Mouse (Mus musculus): ENCODE results near the gene Rufy3. TPM values are rescaled to one million over a fixed set of nuclear protein-coding genes. Genes with fewer than 3 reads are reported as not detected.
A peak's percentile ranks its signal among the peaks of the same experiment; 100 is the strongest.

Rufy3 gene
- polyA plus RNA-seq, 1 experiment from 2014 or later, result 7.9 TPM

DNA sequence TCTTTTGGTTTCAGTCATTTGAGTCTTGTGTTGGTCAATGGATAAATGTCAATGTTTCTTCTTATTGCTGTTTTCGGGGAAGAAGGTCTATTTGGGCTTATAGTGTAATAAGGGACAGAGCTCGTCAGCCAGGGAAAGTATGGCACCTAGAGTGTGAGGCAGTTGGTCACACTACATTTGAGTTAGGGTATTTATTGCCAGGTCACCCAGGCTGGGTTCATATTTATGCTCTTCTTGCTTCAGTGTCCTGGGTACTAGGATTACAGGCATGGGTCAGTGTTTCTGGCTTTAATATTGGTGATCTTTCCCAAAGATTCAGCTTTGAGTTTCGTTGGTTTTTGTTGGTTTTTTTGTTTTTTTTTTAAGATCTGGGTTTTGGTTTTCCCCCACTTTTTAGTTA is 37.9 kb downstream of the Rufy3 start:
- H3K9ac ChIP-seq, result no peak overlapping the region
- no peak overlapping the region for H3K27ac ChIP-seq
- H3K4me3 ChIP-seq, result no peak overlapping the region
- WGBS (ENCODE audit: insufficient replicate concordance), result 68% methylated on average over 3 of the region's 3 CpGs
- no peak overlapping the region for H3K4me2 ChIP-seq
- H3K9me3 ChIP-seq (replicated peaks), result no peaks in the 10 kb centered on the region
- H3K36me3 ChIP-seq, result no peaks in the 10 kb centered on the region
- ATAC-seq, result no peak
- H3K27me3 ChIP-seq (replicated peaks), result no peaks in the 10 kb centered on the region
- no peaks in the 10 kb centered on the region for H3K4me1 ChIP-seq

DNA sequence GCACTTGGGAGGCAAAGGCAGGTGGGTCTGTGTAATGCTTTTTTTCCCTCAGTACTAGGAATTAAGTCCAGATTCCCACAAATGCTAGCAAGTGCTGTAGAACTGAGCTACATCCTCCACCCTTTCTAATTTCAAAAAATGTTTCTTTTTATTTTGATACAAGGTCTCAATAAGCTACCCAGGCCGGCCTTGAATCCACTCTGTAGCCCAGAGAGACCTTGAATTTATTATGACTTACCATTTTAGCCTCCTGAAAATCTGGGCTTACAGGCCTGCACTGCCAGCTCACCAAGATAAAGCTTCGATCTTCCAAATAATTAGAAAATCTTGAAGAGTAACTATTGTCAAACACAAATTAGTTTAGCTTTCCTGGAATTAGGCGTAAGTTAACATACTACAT is 39.2 kb downstream of the Rufy3 start:
- no peaks in the 10 kb centered on the region for H3K4me1 ChIP-seq
- no peaks in the 10 kb centered on the region for H3K27me3 ChIP-seq (replicated peaks)
- H3K9ac ChIP-seq, result no peak overlapping the region
- no peak overlapping the region for H3K4me3 ChIP-seq
- H3K27ac ChIP-seq, result no peak overlapping the region
- H3K9me3 ChIP-seq (replicated peaks), result no peaks in the 10 kb centered on the region
- no peaks in the 10 kb centered on the region for H3K36me3 ChIP-seq
- WGBS (ENCODE audit: insufficient replicate concordance), result 73% methylated on average over 3 of the region's 3 CpGs
- H3K4me2 ChIP-seq, result no peak overlapping the region
- ATAC-seq, result no peak

DNA sequence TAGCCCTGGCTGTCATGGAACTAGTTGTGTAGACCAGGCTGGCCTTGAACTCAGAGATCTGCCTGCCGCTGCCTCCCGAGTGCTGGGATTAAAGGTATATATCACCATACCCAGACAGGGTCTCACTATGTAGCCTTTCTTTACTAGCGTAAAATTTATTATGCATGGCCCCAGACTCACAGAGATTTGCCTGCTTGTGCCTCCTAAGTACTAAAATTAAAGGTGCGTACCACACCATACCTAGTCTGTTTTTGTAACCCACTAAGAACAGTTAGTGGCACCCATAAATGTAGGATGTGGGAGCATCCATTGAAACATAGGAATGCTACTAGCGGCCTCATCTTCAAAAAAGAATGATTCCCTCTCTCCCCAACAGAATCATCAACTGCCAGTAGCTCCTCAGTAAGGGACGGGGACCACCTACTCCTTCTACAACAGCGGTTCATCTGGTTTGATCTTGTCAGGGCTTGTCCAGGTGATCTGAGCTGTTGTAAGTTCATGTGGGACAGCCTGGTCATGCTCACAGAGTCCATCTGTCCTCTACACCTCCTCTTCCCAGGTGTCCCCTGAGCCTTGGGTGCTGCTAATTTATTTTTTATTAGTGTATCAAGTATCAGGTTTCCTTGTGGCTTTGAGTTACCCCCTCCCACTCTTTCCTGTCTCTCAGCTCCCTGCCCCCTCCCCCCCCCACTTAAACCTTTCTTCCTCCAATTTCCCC is 40.0 kb downstream of the Rufy3 start:
- Histone ChIP-seq H3K4me2 (no peak overlapping the region), H3K4me1 (no peaks in the 10 kb centered on the region), H3K27me3 (replicated peaks) (no peaks in the 10 kb centered on the region), H3K4me3 (no peak overlapping the region), H3K9me3 (replicated peaks) (no peaks in the 10 kb centered on the region), H3K27ac (no peak overlapping the region), H3K9ac (no peak overlapping the region), H3K36me3 (no peaks in the 10 kb centered on the region)
- no peak for ATAC-seq
- WGBS (ENCODE audit: insufficient replicate concordance), result 73% methylated on average over 7 of the region's 7 CpGs

GRCm38 (mm10) chr5:88614129-88614528 is 49.3 kb downstream of the Rufy3 start:
- WGBS (ENCODE audit: insufficient replicate concordance), result 83% methylated on average over 1 of the region's 1 CpGs
- peaks cover 21% of the 10 kb centered on the region; the same call in 1 of the 2 replicates for H3K36me3 ChIP-seq
- ATAC-seq, result no peak
- no peak overlapping the region for H3K4me2 ChIP-seq
- H3K27me3 ChIP-seq (replicated peaks), result no peaks in the 10 kb centered on the region
- H3K4me1 ChIP-seq, result no peaks in the 10 kb centered on the region
- H3K9me3 ChIP-seq (replicated peaks), result no peaks in the 10 kb centered on the region
- H3K9ac ChIP-seq, result no peak overlapping the region
- no peak overlapping the region for H3K27ac ChIP-seq
- no peak overlapping the region for H3K4me3 ChIP-seq

DNA sequence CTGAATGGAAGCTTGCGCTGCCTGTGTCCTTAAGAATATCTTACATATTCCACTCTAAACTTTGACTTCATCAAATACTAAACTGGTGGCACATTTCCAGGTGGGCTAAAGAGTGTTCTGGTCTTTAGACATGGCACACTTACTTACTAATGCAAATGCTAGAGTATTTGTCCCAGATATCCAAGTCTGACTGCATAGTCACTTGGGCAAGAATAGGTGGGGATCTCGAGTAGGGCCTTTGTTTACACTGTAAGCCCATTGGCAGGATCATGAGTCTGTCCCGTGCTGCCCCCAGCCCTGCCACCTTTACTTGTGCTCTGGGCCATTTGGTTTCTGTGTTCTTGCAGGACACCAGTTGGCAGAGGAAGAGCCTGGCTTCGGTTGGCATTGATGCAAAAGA is 52.1 kb downstream of the Rufy3 start:
- Histone ChIP-seq H3K27me3 (replicated peaks) (no peaks in the 10 kb centered on the region), H3K9me3 (replicated peaks) (no peaks in the 10 kb centered on the region), H3K4me1 (no peaks in the 10 kb centered on the region), H3K4me2 (no peak overlapping the region), H3K9ac (no peak overlapping the region), H3K27ac (no peak overlapping the region), H3K36me3 (peaks cover 32% of the 10 kb centered on the region), H3K4me3 (no peak overlapping the region)
- no peak for ATAC-seq
- 65% methylated on average over 4 of the region's 4 CpGs for WGBS (ENCODE audit: insufficient replicate concordance)

DNA sequence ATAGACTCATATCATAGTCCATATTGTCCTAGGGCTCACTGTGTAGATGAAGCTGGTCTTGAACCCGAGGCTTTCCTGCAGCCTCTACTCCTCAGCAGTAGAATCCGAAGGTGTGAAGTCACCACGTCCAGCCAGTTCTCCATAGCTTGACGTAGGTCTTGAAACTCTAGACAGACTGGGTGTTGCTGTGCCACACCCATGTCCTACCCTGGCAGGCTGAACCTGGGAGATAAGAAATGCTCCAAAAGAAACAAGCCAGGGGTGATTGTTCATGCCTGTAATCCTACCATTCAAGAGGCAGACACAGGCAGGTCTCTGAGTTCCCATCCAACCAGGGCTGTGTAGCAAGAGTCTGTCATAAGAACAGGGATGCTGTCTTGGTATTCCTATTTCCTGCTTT is 62.7 kb downstream of the Rufy3 start:
- H3K27ac ChIP-seq, result peak overlapping the region; percentile 67
- peak overlapping the region; percentile 32 for H3K4me2 ChIP-seq
- peak; percentile 100 for ATAC-seq
- H3K9ac ChIP-seq, result no peak overlapping the region
- no peaks in the 10 kb centered on the region for H3K9me3 ChIP-seq (replicated peaks)
- peaks cover 16% of the 10 kb centered on the region for H3K36me3 ChIP-seq
- H3K4me3 ChIP-seq, result no peak overlapping the region
- H3K4me1 ChIP-seq, result peaks cover 30% of the 10 kb centered on the region
- 28% methylated on average over 4 of the region's 4 CpGs for WGBS (ENCODE audit: insufficient replicate concordance)
- H3K27me3 ChIP-seq (replicated peaks), result no peaks in the 10 kb centered on the region

GRCm38 (mm10) chr5:88629125-88629524 is 64.3 kb downstream of the Rufy3 start:
- WGBS (ENCODE audit: insufficient replicate concordance), result 79% methylated on average over 11 of the region's 11 CpGs
- no peak overlapping the region for H3K4me3 ChIP-seq
- no peaks in the 10 kb centered on the region for H3K27me3 ChIP-seq (replicated peaks)
- H3K4me2 ChIP-seq, result no peak overlapping the region
- H3K9me3 ChIP-seq (replicated peaks), result no peaks in the 10 kb centered on the region
- H3K36me3 ChIP-seq, result peaks cover 18% of the 10 kb centered on the region
- no peak for ATAC-seq
- no peak overlapping the region for H3K27ac ChIP-seq
- no peak overlapping the region for H3K9ac ChIP-seq
- peaks cover 30% of the 10 kb centered on the region for H3K4me1 ChIP-seq

DNA sequence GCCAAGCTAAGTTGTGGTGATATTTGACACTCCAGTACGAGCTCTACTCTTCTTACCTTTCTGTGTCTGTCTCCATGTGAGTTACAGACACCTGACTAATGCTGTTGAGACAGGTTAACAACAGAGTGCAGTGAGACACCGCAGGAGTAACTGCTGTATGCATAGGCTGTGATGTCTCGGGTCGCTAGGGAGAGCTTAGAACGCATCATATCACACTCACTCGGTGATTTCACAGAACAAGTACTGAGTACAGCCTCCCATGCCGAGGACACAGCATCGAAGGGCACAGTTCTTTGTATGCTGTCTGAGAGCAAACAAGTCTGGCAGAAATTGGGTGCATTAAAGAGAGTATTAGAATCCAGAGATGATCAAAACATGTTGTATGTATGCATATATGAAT is 65.1 kb downstream of the Rufy3 start:
- Histone ChIP-seq H3K9me3 (replicated peaks) (no peaks in the 10 kb centered on the region), H3K4me3 (no peak overlapping the region)
- ATAC-seq, result no peak

GRCm38 (mm10) chr5:88630883-88631282 is 66.0 kb downstream of the Rufy3 start:
- ATAC-seq, result no peak
- Histone ChIP-seq H3K4me3 (no peak overlapping the region), H3K4me1 (peaks cover 30% of the 10 kb centered on the region), H3K4me2 (no peak overlapping the region), H3K9me3 (replicated peaks) (no peaks in the 10 kb centered on the region), H3K36me3 (peaks cover 27% of the 10 kb centered on the region), H3K9ac (no peak overlapping the region), H3K27me3 (replicated peaks) (no peaks in the 10 kb centered on the region), H3K27ac (0 out of 2 replicates have a peak overlapping the region, but pooled peaks have one; percentile 18)
- 35% methylated on average over 3 of the region's 3 CpGs for WGBS (ENCODE audit: insufficient replicate concordance)

More for the DNA sequence above, 65.1 kb downstream of the Rufy3 start:
- H3K27me3 ChIP-seq (replicated peaks), result no peaks in the 10 kb centered on the region
- H3K36me3 ChIP-seq, result peaks cover 24% of the 10 kb centered on the region
- H3K9ac ChIP-seq, result no peak overlapping the region
- no peak overlapping the region; the same call in 1 of the 2 replicates for H3K27ac ChIP-seq
- H3K4me2 ChIP-seq, result no peak overlapping the region
- peaks cover 30% of the 10 kb centered on the region for H3K4me1 ChIP-seq
- 85% methylated on average over 8 of the region's 8 CpGs for WGBS (ENCODE audit: insufficient replicate concordance)

DNA sequence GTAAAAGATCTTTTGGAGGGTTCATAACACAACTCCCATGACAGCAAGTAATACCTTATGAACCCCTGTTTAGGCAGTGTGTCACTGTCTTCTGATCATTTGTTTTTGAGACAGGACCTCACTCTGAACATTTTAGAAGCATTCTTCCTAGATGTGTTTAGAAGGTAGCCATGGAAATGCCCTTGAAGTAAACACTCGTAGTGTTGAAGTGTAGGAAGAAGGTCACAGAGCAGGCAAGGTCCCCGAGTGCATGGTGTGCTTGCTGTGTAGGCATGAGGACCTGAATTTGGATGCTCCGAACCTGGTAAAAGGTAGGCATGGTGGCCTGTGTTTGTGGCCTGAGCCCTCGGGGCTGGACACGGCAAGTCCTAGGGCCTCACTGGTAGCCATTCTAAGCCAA is 66.7 kb downstream of the Rufy3 start:
- H3K27me3 ChIP-seq (replicated peaks), result no peaks in the 10 kb centered on the region
- WGBS (ENCODE audit: insufficient replicate concordance), result 77% methylated on average over 5 of the region's 5 CpGs
- H3K9ac ChIP-seq, result no peak overlapping the region

DNA sequence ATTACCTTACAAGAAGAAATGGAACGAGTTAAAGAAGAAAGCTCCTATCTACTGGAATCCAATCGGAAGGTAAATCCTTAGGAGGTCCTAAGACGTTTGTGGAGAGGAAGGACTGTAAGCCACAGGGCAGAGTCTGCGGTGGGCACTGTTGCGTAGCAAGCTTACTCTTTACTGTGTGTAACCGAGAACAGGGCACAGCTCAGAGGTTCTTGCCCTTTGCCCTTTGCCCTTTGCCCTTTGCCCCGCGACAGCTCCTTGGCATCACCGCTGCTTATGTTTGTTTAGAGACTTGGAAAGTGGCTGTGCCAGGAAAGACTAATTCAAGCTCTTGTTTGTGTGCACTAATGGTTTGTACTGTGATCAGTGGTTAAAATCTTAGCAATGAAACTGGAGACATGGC is 67.6 kb downstream of the Rufy3 start:
- Histone ChIP-seq H3K9me3 (replicated peaks) (no peaks in the 10 kb centered on the region), H3K9ac (no peak overlapping the region), H3K4me1 (peaks cover 18% of the 10 kb centered on the region), H3K4me3 (no peak overlapping the region), H3K4me2 (no peak overlapping the region), H3K27ac (no peak overlapping the region), H3K36me3 (peaks cover 34% of the 10 kb centered on the region), H3K27me3 (replicated peaks) (no peaks in the 10 kb centered on the region)
- ATAC-seq, result no peak
- 89% methylated on average over 9 of the region's 9 CpGs for WGBS (ENCODE audit: insufficient replicate concordance)

More for the DNA sequence above, 66.7 kb downstream of the Rufy3 start:
- Histone ChIP-seq H3K27ac (no peak overlapping the region), H3K36me3 (peaks cover 27% of the 10 kb centered on the region), H3K4me1 (peaks cover 26% of the 10 kb centered on the region), H3K4me3 (no peak overlapping the region), H3K4me2 (no peak overlapping the region), H3K9me3 (replicated peaks) (no peaks in the 10 kb centered on the region)
- no peak for ATAC-seq

DNA sequence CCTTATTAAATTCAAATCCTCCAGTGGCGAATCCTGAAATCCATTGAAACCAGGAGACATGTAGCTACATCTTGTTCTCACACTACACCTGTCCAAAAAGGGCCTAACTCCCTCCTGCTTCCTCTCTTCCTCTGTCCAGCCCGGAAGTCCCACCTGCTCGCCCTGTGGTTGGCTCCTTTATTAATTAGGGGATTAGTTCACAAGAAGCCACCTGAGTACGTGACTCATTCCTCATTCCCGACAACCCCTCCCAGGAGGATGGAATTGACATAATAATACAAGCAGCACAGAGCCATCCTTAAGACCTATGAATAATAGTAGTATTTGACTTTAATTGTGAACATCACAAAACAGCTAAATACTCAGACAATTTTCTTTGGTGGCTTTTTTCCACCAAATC is 69.2 kb downstream of the Rufy3 start:
- no peak overlapping the region for H3K9ac ChIP-seq
- H3K27me3 ChIP-seq (replicated peaks), result no peaks in the 10 kb centered on the region
- H3K4me1 ChIP-seq, result peaks cover 6% of the 10 kb centered on the region; the same call in 1 of the 2 replicates
- H3K4me2 ChIP-seq, result no peak overlapping the region
- peaks cover 35% of the 10 kb centered on the region for H3K36me3 ChIP-seq
- 75% methylated on average over 5 of the region's 5 CpGs for WGBS (ENCODE audit: insufficient replicate concordance)
- H3K27ac ChIP-seq, result no peak overlapping the region
- no peak overlapping the region for H3K4me3 ChIP-seq
- ATAC-seq, result no peak
- H3K9me3 ChIP-seq (replicated peaks), result no peaks in the 10 kb centered on the region

DNA sequence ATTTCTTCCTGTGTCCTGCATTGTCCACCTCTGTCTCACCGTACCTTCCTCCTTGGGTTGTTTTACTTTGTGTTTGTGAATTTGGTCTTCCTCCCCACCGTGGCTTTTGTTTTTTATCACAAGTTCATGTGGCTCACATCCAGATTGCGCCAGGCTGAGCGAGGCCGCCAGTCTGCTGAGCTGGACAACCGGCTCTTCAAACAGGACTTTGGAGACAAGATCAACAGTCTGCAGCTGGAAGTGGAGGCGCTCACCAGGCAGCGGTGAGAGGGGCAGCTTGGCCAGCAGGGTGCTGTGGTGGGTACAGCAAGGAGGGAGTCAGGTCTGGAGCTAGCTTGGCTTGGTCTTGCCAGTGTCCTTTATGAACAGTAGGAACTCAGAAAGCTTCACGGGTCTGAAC is 77.9 kb downstream of the Rufy3 start:
- H3K4me3 ChIP-seq, result no peak overlapping the region
- H3K9me3 ChIP-seq (replicated peaks), result no peaks in the 10 kb centered on the region
- H3K27ac ChIP-seq, result no peak overlapping the region
- peaks cover 35% of the 10 kb centered on the region for H3K36me3 ChIP-seq
- H3K27me3 ChIP-seq (replicated peaks), result no peaks in the 10 kb centered on the region
- H3K4me1 ChIP-seq, result no peaks in the 10 kb centered on the region
- no peak for ATAC-seq
- no peak overlapping the region for H3K9ac ChIP-seq
- no peak overlapping the region for H3K4me2 ChIP-seq
- WGBS (ENCODE audit: insufficient replicate concordance), result 64% methylated on average over 9 of the region's 9 CpGs
